Mouse (Mus musculus) cortical plate, adult 2 months (tissue): ENCODE results near the gene Msi2. TPM values are rescaled to one million over a fixed set of nuclear protein-coding genes. Genes with fewer than 3 reads are reported as not detected.

ENCODE experiments used
- H3K27ac ChIP-seq: fragments of 200-500 bp; 2 replicates; pipeline ENCODE4 v1.5.1; 2012; ENCODE audit warnings: low read length, control low read depth, inconsistent platforms; ENCODE audit not compliant: insufficient read depth
- H3K4me1 ChIP-seq: fragments of 200-500 bp; 2 replicates; pipeline ENCODE4 v1.6.1; 2011; ENCODE audit warnings: low read length; ENCODE audit not compliant: control insufficient read depth, insufficient read depth
- H3K4me3 ChIP-seq: fragments of 200-500 bp; 2 replicates; pipeline ENCODE4 v1.5.1; 2011; ENCODE audit warnings: mild to moderate bottlenecking, low read length, control low read depth; ENCODE audit not compliant: insufficient read depth
- CTCF ChIP-seq: fragments of 200-500 bp; IDR thresholded peaks from 2 replicates; pipeline ENCODE4 v1.5.1; 2011; ENCODE audit warnings: mild to moderate bottlenecking, control low read depth, low read length; ENCODE audit not compliant: insufficient read depth; ENCODE audit errors: extremely low read depth
- POLR2A ChIP-seq: fragments of 200-500 bp; IDR thresholded peaks from 2 replicates; pipeline ENCODE4 v1.6.1; 2011; ENCODE audit warnings: mild to moderate bottlenecking, low read length, control low read depth; ENCODE audit not compliant: insufficient read depth; ENCODE audit errors: extremely low read depth
- polyA plus RNA-seq: library from polyadenylated mRNA; depleted of rRNA; stranded (reverse); fragments of >200 nt; gene quantifications from 2 replicates; pipeline ENCODE4 v1.2.3, GENCODE M21; 2012

The Msi2 gene
- polyA plus RNA-seq, 1 experiment = 57.5 TPM

DNA sequence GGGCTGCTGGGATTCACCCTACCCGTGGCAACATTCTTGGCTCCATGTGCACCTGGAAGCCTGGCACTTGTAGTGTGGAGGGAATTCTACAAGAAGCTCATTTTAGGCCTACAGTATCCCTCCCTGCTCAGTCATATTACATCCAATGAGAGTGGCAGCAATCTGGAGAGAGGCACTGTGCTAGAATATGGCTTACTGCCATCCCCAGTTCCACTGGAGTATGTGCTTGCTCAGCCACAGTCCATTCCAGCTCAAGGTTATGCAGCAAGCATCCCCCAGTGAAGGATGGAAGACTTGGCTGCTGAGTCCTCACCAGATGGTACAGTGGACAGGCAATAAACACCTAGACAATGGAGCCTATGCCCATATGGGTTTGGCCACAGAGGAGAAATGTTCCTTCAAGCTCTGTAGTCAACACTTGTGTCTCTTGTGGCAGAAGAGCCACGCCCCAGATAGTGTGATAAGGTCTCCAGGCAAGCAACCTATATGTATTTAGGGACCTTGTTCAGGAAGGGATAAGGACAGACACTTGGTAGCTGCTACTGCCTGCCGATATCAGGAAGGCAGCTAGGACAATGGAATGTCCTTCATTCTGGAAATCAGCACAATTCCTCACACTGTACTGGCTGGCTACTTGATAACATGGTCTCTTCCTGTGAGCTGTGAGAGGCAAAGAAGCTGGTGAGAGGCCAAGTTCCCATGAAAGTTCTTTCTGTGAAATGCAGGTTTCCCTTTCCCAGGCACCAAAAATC, 366.4 kb downstream of the Msi2 start:
- TF ChIP-seq CTCF = no peak
- TF ChIP-seq POLR2A = no peak
- Histone ChIP-seq H3K27ac (no peak overlapping the region), H3K4me3 (no peak overlapping the region), H3K4me1 (no peaks in the 10 kb centered on the region)

DNA sequence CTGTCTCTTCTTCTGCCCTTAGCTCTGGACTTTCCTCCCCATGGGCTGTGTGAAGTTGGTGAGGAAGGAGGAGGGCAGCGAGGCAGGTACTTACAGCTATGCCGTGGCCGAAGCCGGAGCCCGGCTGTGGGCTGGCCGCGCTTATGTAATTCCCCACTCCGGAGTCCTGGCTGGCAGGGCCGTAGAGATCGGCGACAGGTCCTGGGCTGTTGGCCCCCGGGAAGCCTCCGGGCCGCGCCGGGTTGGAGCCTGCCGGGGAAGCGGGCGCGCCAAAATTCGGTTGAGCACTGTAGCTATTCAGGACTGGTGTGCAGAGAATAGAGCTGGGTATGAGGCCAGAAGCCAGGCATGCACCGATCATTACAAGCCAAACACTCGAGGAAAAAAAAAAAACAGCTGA, 369.6 kb downstream of the Msi2 start:
- Histone ChIP-seq H3K4me1 (no peaks in the 10 kb centered on the region), H3K27ac (no peak overlapping the region), H3K4me3 (no peak overlapping the region)
- TF ChIP-seq POLR2A (no peak), CTCF (no peak)

GRCm38 (mm10) chr11:88348056-88348455, 370.3 kb downstream of the Msi2 start:
- H3K4me3 ChIP-seq = no peak overlapping the region
- no peaks in the 10 kb centered on the region for H3K4me1 ChIP-seq
- no peak overlapping the region for H3K27ac ChIP-seq
- no peak for TF ChIP-seq POLR2A
- no peak for TF ChIP-seq CTCF

DNA sequence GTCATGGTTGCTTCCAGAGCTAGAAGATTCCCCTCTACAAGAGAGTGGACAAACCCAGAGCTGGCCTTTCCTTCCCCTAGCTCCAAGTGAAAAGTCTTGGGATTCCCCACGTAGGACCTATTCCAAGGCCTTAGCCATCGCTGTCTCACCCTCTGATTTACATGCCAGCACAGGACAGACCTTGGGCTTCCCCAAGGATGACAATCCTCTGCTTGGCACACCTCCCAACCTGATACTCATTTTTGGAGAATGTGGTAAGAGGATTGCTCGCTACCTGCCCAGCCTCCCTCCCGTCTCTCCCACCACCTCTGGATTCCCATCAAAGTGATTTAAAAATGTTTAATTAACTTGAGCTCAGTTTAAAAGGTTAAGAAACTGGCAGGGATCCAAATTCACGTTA, 372.2 kb downstream of the Msi2 start:
- no peak overlapping the region for H3K4me3 ChIP-seq
- H3K4me1 ChIP-seq = no peaks in the 10 kb centered on the region
- H3K27ac ChIP-seq = no peak overlapping the region
- TF ChIP-seq POLR2A (no peak), CTCF (no peak)

- H3K4me3 ChIP-seq = no peak overlapping the region
- H3K27ac ChIP-seq = no peak overlapping the region
- no peaks in the 10 kb centered on the region for H3K4me1 ChIP-seq
- no peak for TF ChIP-seq CTCF
- no peak for TF ChIP-seq POLR2A
Measured at GRCm38 (mm10) chr11:88337926-88338325, 380.4 kb downstream of the Msi2 start.

GRCm38 (mm10) chr11:88334893-88335292, 383.4 kb downstream of the Msi2 start:
- Histone ChIP-seq H3K4me3 (no peak overlapping the region), H3K27ac (no peak overlapping the region), H3K4me1 (no peaks in the 10 kb centered on the region)
- TF ChIP-seq POLR2A = no peak

- H3K4me1 ChIP-seq = no peaks in the 10 kb centered on the region
- H3K4me3 ChIP-seq = no peak overlapping the region
- no peak for TF ChIP-seq CTCF
- TF ChIP-seq POLR2A = no peak
Measured at GRCm38 (mm10) chr11:88332309-88332934, 385.9 kb downstream of the Msi2 start.

GRCm38 (mm10) chr11:88331722-88332121, 386.6 kb downstream of the Msi2 start:
- Histone ChIP-seq H3K4me3 (no peak overlapping the region), H3K4me1 (no peaks in the 10 kb centered on the region), H3K27ac (no peak overlapping the region)
- TF ChIP-seq POLR2A = no peak

More at GRCm38 (mm10) chr11:88332309-88332934, 385.9 kb downstream of the Msi2 start:
- no peak overlapping the region for H3K27ac ChIP-seq

GRCm38 (mm10) chr11:88330799-88331198, 387.5 kb downstream of the Msi2 start:
- TF ChIP-seq POLR2A = no peak
- no peak for TF ChIP-seq CTCF
- Histone ChIP-seq H3K27ac (no peak overlapping the region), H3K4me1 (no peaks in the 10 kb centered on the region), H3K4me3 (no peak overlapping the region)

DNA sequence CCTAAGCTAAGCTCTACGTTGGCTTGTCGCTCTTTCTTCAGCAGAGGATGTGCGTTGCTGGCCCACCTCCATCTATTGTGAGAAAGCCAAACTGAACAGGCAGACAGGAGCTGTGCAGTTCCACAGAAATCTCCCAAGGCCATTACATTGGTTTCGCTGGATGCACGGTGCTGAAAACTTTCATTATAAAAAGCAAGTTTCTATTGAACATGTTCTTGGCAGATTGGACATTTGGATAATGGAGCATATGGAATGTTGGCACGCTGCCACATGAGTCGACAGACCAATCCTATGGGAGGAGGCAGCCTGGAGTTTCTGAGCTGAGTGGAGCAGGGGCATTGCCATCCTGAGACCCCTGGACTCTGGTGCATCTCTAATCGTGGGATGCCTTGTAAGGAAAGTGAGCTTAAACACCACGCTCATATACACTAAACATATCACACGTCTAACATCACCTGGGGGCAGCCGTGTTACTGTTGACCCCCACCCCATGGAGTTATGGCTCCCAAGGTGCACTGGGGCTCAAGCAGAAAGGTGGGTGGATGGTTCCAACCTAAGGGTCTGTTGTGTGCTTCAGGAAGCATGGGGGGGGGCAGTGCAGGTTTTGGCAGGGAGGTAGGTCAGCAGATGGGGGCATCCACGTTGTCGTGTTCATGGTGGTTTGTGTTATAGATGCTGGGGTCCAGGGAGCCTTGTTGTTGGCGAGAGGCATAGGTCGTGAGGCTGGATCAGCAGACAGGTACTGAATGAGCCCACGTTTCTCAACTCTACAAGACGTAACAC, 389.3 kb downstream of the Msi2 start:
- Histone ChIP-seq H3K27ac (no peak overlapping the region), H3K4me1 (no peaks in the 10 kb centered on the region), H3K4me3 (no peak overlapping the region)
- TF ChIP-seq POLR2A = no peak
- no peak for TF ChIP-seq CTCF
